Mouse (Mus musculus) forebrain, embryonic 13.5 days (tissue): Measurements from ENCODE around the gene Adamts14. TPM values are rescaled to one million over a fixed set of nuclear protein-coding genes. Genes with fewer than 3 reads are reported as not detected.
A peak's percentile ranks its signal among the peaks of the same experiment; 100 is the strongest.

Source experiments
- ATAC-seq: fragments of 200-750 bp; cut with Nextera tagmentation; 2 replicates; pipeline ENCODE4 v1.8.0; 2017
- H3K27ac ChIP-seq: fragments of 300-500 bp; sonication (generic); 2 replicates; pipeline ENCODE4 v1.5.1; 2015; ENCODE audit warnings: inconsistent platforms, mild to moderate bottlenecking, moderate library complexity
- H3K27me3 ChIP-seq: fragments of 300-500 bp; sonication (generic); 2 replicates; pipeline ENCODE4 v1.6.1; 2015; ENCODE audit warnings: mild to moderate bottlenecking, inconsistent platforms
- H3K36me3 ChIP-seq: fragments of 300-500 bp; sonication (generic); 2 replicates; pipeline ENCODE4 v1.6.1; 2015; ENCODE audit warnings: mild to moderate bottlenecking, inconsistent platforms; ENCODE audit not compliant: poor library complexity, severe bottlenecking
- H3K4me1 ChIP-seq: fragments of 300-500 bp; sonication (generic); 2 replicates; pipeline ENCODE4 v1.6.1; 2015; ENCODE audit warnings: inconsistent platforms
- H3K4me2 ChIP-seq: fragments of 300-500 bp; sonication (generic); 2 replicates; pipeline ENCODE4 v1.6.1; 2015; ENCODE audit warnings: inconsistent platforms, mild to moderate bottlenecking, moderate library complexity
- H3K4me3 ChIP-seq: fragments of 300-500 bp; sonication (generic); 2 replicates; pipeline ENCODE4 v1.5.1; 2015; ENCODE audit warnings: mild to moderate bottlenecking, inconsistent platforms
- H3K9ac ChIP-seq: fragments of 300-500 bp; sonication (generic); 2 replicates; pipeline ENCODE4 v1.6.1; 2015; ENCODE audit warnings: mild to moderate bottlenecking, inconsistent platforms
- H3K9me3 ChIP-seq: fragments of 300-500 bp; sonication (generic); replicated peaks from 2 replicates; pipeline ENCODE4 v1.6.1; 2016; ENCODE audit warnings: inconsistent platforms
- WGBS: fragments of 180-500 bp; shearing (Covaris S2); methylation state at CpG from one replicate; pipeline ENCODE4 v1.1.7; 2015; 5-methylcytosine and 5-hydroxymethylcytosine counted together
- polyA plus RNA-seq: library from polyadenylated mRNA; unstranded; fragments of >200 nt; fragmentation: Nextera tagmentation; extraction: Ambion mirVana; gene quantifications from 2 replicates; pipeline ENCODE4 v1.2.1, GENCODE M21; 2015

Adamts14 gene
- polyA plus RNA-seq, 1 experiment from 2014 or later = 0.13 TPM

DNA sequence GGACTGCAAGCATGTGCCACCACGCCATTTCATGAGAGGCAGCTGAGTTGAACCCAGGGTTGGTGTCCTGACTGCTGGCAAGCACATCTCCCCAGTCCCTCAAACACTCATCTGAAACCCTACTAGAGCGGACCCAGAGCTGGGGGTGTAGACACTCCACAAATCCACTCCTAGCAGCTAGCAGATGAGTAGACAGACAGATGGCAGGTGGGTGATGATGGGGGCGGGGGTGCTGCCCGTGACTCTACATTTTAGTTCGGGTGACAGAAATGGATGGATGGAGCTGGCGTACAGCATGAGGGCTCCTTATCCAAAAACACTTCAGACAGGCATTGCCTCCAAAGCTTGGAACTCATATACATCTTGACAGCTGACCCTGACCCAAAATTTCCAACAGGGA lies 26.9 kb downstream of the Adamts14 start:
- Histone ChIP-seq H3K27me3 (no peaks in the 10 kb centered on the region), H3K36me3 (no peaks in the 10 kb centered on the region), H3K4me3 (no peak overlapping the region), H3K9me3 (no peaks in the 10 kb centered on the region), H3K9ac (no peak overlapping the region), H3K4me1 (0 out of 2 replicates have a peak, but pooled peaks cover 7% of the 10 kb centered on the region), H3K4me2 (no peak overlapping the region), H3K27ac (no peak overlapping the region)
- ATAC-seq = no peak
- WGBS = 94% methylated on average over 6 of the region's 6 CpGs

DNA sequence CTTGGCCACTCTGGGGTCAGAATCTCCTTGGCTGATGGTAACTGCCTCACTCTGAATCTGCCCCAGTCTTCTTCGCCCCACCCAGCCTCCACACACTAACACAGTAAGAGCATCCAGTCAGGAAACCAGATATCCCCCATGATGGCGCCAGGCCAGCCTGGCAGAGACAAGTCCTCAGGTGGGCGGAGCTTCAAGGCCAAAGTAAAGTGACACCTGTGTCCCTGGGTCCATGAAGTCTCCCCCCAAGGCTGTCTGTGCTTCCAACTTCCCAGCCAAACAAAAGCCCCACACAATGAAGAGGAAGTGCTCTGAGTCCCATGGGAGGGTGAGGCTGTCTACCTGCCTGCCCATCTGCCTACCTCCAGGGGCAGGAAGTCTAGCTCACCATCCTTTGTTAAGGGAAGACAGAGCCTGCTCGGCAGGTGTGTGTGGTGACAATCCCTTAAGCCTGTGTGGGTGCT lies 31.2 kb downstream of the Adamts14 start:
- Histone ChIP-seq H3K4me1 (no peaks in the 10 kb centered on the region), H3K4me2 (no peak overlapping the region), H3K9ac (no peak overlapping the region), H3K27me3 (no peaks in the 10 kb centered on the region), H3K4me3 (no peak overlapping the region), H3K9me3 (peaks cover 5% of the 10 kb centered on the region; the same call in 1 of the 2 replicates), H3K27ac (no peak overlapping the region), H3K36me3 (no peaks in the 10 kb centered on the region)
- WGBS = 52% methylated on average over 4 of the region's 4 CpGs
- no peak for ATAC-seq

DNA sequence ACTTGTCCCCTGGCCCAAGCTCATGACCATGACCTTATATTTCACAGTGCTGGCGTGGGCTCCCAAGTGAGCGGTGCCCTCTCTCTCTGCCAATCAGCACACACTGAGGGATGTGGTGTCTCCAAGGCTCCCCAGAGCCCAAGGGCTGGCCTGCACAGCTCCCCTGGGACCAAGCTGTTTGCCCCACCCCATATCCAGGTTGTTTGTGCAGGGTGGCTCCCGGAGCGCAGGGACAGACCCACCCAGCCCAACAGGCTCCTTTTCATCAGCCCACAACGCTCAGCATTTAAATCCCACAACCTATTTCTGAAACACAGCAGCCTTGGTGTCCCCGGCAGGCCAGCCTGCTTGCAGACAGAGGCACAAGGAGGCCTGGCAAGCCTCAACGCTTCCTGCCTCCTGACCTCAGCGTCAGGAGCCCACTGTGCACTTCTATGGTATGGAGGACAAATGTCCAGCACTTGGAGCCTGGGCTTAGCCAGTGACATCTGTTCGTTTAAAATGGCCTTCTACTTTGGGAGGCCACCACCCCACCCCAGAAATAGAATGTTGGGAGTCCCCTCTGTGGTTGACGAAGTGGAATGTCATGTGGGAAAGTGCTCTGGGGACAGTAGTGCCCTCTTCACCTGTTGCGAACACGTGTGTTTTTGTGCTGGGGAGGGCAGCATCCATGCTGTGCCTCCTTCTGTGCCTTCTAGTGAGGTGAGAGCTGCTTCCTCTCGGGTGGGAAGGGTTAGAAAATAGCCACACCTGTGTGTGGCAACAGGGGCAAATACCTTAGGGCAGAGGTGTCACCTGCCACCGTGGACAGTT lies 32.9 kb downstream of the Adamts14 start:
- no peak overlapping the region for H3K9ac ChIP-seq
- no peaks in the 10 kb centered on the region for H3K36me3 ChIP-seq
- H3K27ac ChIP-seq = no peak overlapping the region
- no peak overlapping the region for H3K4me2 ChIP-seq
- H3K4me3 ChIP-seq = no peak overlapping the region
- H3K4me1 ChIP-seq = no peaks in the 10 kb centered on the region
- no peaks in the 10 kb centered on the region for H3K27me3 ChIP-seq
- 74% methylated on average over 14 of the region's 14 CpGs for WGBS
- ATAC-seq = no peak
- peaks cover 5% of the 10 kb centered on the region; the same call in 1 of the 2 replicates for H3K9me3 ChIP-seq

DNA sequence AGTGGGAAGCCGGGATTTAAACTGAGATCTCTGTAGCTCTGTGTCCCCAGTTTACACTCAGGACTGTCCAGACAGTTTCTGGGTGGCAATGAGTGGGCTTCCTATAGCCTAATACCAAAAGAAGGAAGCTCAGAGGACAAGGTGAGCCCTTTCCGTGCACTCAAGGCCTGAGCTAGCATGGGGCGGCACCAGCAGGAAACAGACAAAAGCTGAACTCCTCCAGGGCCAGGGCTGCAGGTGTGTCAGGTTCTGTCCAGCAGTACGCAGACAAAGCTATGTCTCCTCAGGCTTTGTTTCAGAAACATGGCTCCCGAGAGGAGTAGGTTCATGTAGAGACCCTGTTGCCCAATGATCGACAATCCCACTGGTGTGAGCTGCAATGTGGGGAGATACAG lies 35.9 kb downstream of the Adamts14 start:
- Histone ChIP-seq H3K36me3 (no peaks in the 10 kb centered on the region), H3K9ac (no peak overlapping the region), H3K4me1 (no peaks in the 10 kb centered on the region), H3K27me3 (no peaks in the 10 kb centered on the region), H3K9me3 (peaks cover 5% of the 10 kb centered on the region; the same call in 1 of the 2 replicates), H3K4me2 (no peak overlapping the region), H3K4me3 (no peak overlapping the region), H3K27ac (no peak overlapping the region)
- ATAC-seq = no peak
- WGBS = 73% methylated on average over 6 of the region's 6 CpGs

DNA sequence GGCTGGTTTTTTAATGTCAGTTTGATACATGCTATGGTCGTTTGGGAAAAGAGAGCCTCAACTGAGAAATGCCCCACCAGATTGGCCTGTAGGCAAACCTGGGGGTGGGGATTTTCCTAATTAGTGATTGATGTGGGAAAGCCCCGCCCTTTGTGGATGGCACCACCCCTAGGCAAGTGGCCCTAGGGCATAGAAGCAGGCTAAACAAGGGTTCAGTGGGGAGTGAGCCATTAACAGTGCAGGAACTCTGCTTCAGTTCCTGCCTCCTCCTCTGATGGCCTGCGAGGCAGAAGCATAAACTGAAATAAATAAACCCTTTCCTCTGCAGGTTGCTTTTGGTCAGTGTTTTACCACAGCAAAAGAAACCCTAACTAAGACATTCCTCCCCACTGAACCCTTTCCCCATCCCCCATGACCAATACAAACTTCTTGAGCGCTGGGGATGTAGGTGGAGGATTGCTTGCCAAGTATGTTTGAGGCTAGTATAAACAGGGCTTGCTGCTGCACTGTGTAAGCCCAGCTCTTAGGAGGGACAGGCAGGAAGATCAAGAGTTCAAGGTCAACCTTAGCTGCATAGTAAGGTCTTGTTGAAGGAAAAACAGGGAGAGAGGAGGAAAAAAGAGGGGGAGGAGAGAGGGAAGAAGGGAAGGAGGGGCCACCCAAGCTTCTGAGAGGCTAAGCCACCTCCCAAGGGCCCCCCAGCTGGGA lies 36.4 kb downstream of the Adamts14 start:
- Histone ChIP-seq H3K27ac (no peak overlapping the region), H3K4me3 (no peak overlapping the region), H3K36me3 (no peaks in the 10 kb centered on the region), H3K4me2 (no peak overlapping the region), H3K27me3 (no peaks in the 10 kb centered on the region), H3K9me3 (peaks cover 5% of the 10 kb centered on the region; the same call in 1 of the 2 replicates), H3K9ac (no peak overlapping the region), H3K4me1 (no peaks in the 10 kb centered on the region)
- ATAC-seq = no peak
- WGBS = 47% methylated on average over 4 of the region's 4 CpGs

DNA sequence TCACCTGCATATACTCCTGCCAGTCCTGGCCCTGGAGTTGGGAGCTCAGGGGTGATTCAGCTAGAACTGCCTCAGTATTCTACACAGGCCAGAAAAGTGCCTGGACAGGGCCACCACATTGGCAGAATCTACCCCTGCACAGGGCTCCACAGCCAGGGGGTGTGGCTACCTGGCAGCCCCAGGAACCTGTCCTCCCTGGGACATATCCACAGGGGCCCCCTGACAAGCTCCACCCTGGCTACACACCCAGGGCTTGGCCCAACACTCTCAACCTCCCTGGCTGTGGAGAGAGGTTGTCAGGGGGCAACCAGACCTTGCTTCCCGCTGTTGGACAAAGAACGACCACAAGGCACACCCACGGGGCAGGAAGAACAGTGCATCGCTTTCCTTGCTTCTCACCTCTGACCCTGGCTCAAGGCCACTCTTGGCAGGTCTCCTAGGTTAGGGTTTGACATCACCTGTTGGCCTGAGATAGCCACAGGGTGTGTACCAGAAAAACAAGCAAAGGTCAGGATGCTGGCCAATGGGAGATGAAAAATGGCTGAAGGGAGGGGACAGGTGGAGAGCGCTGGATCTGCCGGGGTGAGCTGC lies 37.5 kb downstream of the Adamts14 start:
- Histone ChIP-seq H3K27me3 (no peaks in the 10 kb centered on the region), H3K9ac (no peak overlapping the region), H3K9me3 (peaks cover 5% of the 10 kb centered on the region; the same call in 1 of the 2 replicates), H3K27ac (no peak overlapping the region), H3K36me3 (no peaks in the 10 kb centered on the region), H3K4me1 (no peaks in the 10 kb centered on the region), H3K4me3 (no peak overlapping the region), H3K4me2 (no peak overlapping the region)
- no peak for ATAC-seq
- 91% methylated on average over 6 of the region's 6 CpGs for WGBS

DNA sequence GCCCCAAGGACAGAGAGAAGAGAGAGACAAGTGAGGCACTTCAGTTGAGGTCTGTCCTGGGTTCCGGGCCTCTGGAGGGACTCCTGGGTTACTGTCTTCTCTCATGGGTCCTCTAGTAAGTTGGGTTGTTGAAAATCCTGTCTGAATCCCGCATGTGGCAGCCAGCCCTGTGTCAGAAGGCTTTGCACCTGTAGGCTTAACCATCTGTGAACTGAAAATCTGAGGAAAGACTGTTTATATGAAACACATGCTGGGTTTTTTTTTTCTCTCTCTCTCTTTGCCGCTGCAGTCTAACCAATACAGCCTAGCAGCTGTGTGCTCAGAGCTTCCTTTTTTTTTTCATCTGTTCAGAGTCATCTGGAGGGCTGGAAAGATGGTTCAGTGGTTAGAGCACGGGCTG lies 38.9 kb downstream of the Adamts14 start:
- H3K27me3 ChIP-seq = no peaks in the 10 kb centered on the region
- H3K9me3 ChIP-seq = peaks cover 5% of the 10 kb centered on the region; the same call in 1 of the 2 replicates
- H3K9ac ChIP-seq = no peak overlapping the region
- 79% methylated on average over 4 of the region's 4 CpGs for WGBS
- ATAC-seq = no peak
- no peaks in the 10 kb centered on the region for H3K4me1 ChIP-seq
- no peak overlapping the region for H3K27ac ChIP-seq
- no peaks in the 10 kb centered on the region for H3K36me3 ChIP-seq
- no peak overlapping the region for H3K4me3 ChIP-seq
- no peak overlapping the region for H3K4me2 ChIP-seq

DNA sequence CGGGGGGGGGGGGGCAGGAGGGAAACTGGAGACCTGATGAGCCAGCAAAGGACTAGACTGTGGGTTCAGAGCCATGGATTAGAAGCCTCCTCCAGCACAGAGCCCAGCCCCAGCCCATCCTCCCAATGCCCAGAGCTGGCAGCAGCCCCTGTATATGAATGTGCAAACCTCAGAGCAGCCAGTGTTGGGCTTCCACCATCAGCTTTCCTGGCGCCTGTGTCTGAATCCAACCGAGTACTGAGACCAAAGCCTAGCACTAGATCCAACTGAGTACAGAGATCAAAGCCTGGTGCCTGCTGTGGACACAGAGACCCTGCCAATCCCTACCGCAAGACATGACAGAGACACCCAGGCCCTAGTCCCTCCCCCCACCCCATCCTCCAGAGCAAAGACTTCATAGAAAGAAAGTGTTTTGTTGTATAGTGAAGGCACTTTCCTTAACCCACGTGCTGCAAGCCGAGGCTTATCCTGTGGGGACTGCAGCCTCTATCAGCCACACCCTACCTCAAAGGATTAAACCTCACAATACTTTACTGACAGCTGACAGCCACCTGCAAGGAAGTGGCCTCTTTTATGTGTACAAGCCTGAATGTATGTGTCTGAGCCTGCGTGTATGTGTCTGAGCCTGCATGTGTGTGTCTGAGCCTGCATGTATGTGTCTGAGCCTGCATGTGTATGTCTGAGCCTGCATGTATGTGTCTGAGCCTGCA lies 40.2 kb downstream of the Adamts14 start:
- H3K4me3 ChIP-seq = no peak overlapping the region
- no peaks in the 10 kb centered on the region for H3K4me1 ChIP-seq
- H3K9ac ChIP-seq = no peak overlapping the region
- no peaks in the 10 kb centered on the region for H3K27me3 ChIP-seq
- WGBS = 31% methylated on average over 7 of the region's 7 CpGs
- ATAC-seq = 0 out of 2 replicates have a peak, but pooled peaks have one; percentile 45
- H3K4me2 ChIP-seq = no peak overlapping the region
- no peak overlapping the region for H3K27ac ChIP-seq
- no peaks in the 10 kb centered on the region for H3K36me3 ChIP-seq
- H3K9me3 ChIP-seq = no peaks in the 10 kb centered on the region

DNA sequence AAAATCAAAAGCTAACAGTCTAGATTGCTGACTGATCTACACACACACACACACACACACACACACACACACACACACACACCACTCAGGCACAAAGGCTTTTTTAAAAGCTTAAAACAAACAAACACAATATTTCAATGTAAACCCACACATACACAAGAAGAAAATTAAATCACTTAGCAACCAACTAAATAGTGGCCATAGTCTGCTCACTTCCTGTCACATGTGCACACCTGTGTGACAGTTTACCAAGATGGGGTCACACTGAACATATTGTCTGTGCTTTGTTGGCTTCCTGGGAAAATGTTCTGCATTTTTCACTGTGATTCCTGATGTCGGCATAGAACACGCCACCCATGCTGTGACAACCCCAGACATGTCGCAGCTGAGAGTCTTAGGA lies 41.5 kb downstream of the Adamts14 start:
- Histone ChIP-seq H3K9ac (no peak overlapping the region), H3K27ac (no peak overlapping the region), H3K36me3 (no peaks in the 10 kb centered on the region), H3K9me3 (no peaks in the 10 kb centered on the region), H3K4me3 (no peak overlapping the region), H3K4me2 (no peak overlapping the region), H3K27me3 (no peaks in the 10 kb centered on the region), H3K4me1 (no peaks in the 10 kb centered on the region)
- WGBS = 79% methylated on average over 3 of the region's 3 CpGs
- no peak for ATAC-seq

DNA sequence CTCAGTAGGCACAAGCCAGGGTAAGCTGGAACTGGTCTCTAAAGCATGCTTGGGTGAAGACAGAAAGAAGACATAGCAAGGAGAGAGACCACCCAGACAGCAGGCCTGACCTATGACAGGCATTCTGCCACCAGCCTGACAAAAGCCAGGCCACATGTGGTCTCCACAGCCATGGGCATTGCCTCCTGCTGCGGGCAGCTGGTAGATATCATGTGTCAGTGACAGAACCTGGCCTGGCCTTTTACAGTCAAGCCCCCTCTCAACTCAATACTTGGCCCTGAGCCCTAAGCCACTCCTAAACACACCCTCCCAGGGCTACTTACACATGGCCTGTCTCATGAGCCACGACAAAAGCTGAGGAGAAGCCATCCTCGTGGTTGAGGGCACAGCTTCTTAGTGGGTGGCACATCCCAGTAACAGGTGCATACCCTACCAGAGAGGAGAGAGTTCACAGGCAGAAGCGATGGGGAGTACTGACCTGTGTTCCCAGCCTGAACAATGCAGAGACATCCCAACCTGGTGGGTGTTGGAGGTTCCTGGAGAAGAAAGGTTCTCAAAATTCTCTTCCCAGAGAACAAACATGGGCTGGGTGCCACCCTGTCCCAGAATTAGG lies 46.3 kb downstream of the Adamts14 start:
- H3K4me1 ChIP-seq = no peaks in the 10 kb centered on the region
- no peak for ATAC-seq
- H3K4me3 ChIP-seq = no peak overlapping the region
- no peaks in the 10 kb centered on the region for H3K27me3 ChIP-seq
- no peak overlapping the region for H3K9ac ChIP-seq
- H3K4me2 ChIP-seq = no peak overlapping the region
- H3K27ac ChIP-seq = no peak overlapping the region
- H3K36me3 ChIP-seq = no peaks in the 10 kb centered on the region
- WGBS = 73% methylated on average over 4 of the region's 4 CpGs
- no peaks in the 10 kb centered on the region for H3K9me3 ChIP-seq

DNA sequence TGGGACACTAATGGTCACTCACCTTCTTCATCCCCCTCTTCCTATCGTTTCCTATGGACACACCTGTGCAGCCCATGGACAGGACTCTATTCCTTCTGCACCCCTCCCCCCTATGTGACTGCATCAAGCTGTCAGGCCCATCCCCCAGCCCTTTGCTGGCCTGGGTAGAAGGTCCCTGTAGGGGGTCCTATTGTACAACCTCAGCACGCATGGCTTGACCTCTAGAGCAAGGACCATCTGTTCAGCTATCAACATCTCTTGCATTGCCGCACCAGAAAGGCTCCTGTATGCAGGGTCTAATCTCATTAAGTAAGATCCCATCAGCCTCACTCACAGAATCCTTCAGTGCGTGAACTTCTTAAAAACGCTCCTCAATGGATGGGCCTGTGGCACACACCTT lies 47.5 kb downstream of the Adamts14 start:
- Histone ChIP-seq H3K4me1 (no peaks in the 10 kb centered on the region), H3K9me3 (no peaks in the 10 kb centered on the region), H3K4me2 (no peak overlapping the region), H3K9ac (no peak overlapping the region), H3K27me3 (no peaks in the 10 kb centered on the region), H3K4me3 (no peak overlapping the region), H3K27ac (no peak overlapping the region), H3K36me3 (no peaks in the 10 kb centered on the region)
- WGBS = 54% methylated on average over 5 of the region's 5 CpGs
- no peak for ATAC-seq
